Mouse (Mus musculus) layer of hippocampus, adult 9-11 months (tissue): ENCODE measurements around the gene Kctd2.

Experiments used
- DNase-seq: peaks from one replicate; pipeline ENCODE4 v3.0.0; 2022

Gene Kctd2

DNA sequence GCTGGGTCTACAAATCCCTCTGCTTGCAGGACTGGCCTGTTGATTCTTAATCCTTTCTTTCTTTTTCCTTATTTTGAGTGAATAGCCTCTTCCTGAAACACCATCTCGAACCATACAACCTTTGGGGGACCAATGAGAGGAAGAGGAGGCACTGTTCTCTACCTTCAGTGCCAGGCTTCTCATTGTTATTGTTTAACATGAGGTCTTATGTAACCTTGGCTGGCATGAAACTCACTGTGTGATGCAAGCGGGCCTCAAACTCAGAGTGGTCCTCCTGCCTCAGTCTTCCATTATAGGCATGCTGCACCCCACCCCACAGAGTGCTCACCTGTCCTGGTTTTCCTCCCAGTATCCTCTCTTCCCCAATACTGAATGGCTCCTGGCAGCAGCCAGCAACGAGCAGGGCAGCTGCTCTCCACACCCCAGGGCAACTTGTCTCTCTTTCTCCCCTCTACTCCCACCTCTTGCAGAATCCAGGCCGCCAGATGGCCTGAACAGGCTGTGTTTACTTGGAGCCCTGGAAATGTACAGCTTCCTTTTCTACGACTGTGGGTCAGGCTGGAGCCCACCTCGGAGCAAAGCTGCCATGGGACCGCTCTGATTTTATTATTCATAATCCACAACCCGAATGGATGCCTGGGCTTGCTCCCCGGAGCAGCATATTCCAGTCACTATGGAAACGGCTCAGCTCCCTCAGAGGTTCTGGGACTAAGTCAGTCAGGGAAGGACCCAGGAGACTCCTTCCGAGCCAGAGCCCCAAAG, 19.1 kb upstream of the Kctd2 start:
- peak; percentile 73 for DNase-seq

- DNase-seq, result peak; percentile 81
Observed at GRCm38 (mm10) chr11:115403338-115404124, 16.4 kb upstream of the Kctd2 start, which contains the start of gene Mrpl58. Mrpl58 (plus strand) TSS chr11:115403752.

- DNase-seq, result no peak
Observed at GRCm38 (mm10) chr11:115405723-115406122, 14.2 kb upstream of the Kctd2 start.

- no peak for DNase-seq
Observed at GRCm38 (mm10) chr11:115406858-115407401, 13.0 kb upstream of the Kctd2 start.

- DNase-seq, result no peak
Observed at GRCm38 (mm10) chr11:115408266-115408920, 11.5 kb upstream of the Kctd2 start.

GRCm38 (mm10) chr11:115409556-115409955, 10.4 kb upstream of the Kctd2 start:
- no peak for DNase-seq

GRCm38 (mm10) chr11:115420336-115421190, 635 bp downstream of the Kctd2 start:
- DNase-seq, result peak; percentile 65

DNA sequence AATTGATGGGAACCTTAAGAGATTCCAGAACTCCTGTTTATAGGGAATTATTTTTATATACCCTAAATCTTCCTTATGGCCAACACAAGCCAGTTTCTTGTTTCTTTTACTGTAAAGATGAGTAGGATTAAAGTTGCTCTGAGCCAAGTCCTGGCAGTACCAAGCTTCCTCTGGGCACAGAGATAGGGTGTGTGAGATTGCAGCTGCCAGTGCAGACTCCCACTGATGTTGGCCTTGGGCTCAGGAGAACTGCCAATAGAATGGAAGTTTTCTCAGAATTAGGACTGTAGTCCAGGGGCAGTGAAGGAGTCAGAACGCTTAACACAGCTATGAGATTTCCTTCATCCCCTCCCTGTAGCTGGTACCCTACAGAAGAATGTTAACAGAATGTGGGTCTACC, 1.4 kb downstream of the Kctd2 start:
- DNase-seq, result no peak

- DNase-seq, result no peak
Observed at GRCm38 (mm10) chr11:115421972-115422371, 2.0 kb downstream of the Kctd2 start.

DNA sequence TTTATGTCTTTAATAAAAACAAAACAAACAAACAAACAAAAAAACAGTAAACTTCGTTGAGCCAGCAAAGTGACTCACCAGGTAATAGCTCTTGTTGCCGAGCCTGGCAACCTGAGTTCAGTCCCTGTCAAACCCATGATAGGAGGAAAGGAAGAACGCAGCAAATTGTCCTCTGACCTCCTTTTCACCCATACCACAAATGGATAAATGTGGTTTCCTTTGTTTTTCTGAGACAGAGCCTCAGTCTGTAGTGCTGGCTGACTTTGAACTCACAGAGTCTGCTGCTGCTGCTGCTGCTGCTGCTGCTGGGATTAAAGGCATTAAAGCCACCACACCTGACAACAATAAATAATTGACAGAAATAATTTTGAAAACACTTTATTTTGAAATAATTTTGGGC, 3.2 kb downstream of the Kctd2 start:
- DNase-seq, result no peak

GRCm38 (mm10) chr11:115424666-115425065, 4.7 kb downstream of the Kctd2 start:
- no peak for DNase-seq

- no peak for DNase-seq
Observed at GRCm38 (mm10) chr11:115425671-115426070, 5.7 kb downstream of the Kctd2 start.

GRCm38 (mm10) chr11:115427482-115428331, 7.8 kb downstream of the Kctd2 start:
- peak; percentile 76 for DNase-seq

DNA sequence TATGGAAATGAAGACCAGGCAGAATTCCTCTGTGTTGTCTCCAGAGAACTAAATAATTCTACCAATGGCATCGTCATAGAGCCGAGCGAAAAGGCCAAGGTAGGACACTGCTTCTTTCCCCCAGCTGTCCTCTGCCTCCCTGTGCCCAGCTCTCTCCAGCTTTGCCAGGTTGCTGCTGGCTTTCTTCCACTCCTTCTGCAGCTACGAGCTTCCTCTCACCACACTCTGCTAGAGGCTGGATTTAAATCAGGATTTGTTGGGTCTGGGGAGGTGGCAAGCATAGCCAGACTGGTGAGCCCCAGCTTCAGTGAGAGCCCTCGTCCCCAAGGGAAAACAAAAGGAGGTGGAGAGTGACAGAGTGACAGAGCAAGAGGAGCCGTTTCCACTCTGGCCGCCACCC, 9.4 kb downstream of the Kctd2 start:
- DNase-seq, result no peak

- DNase-seq, result no peak
Observed at GRCm38 (mm10) chr11:115430561-115430960, 10.6 kb downstream of the Kctd2 start.

- DNase-seq, result no peak
Observed at GRCm38 (mm10) chr11:115432814-115433213, 12.9 kb downstream of the Kctd2 start.

GRCm38 (mm10) chr11:115433342-115433741, 13.4 kb downstream of the Kctd2 start:
- no peak for DNase-seq

DNA sequence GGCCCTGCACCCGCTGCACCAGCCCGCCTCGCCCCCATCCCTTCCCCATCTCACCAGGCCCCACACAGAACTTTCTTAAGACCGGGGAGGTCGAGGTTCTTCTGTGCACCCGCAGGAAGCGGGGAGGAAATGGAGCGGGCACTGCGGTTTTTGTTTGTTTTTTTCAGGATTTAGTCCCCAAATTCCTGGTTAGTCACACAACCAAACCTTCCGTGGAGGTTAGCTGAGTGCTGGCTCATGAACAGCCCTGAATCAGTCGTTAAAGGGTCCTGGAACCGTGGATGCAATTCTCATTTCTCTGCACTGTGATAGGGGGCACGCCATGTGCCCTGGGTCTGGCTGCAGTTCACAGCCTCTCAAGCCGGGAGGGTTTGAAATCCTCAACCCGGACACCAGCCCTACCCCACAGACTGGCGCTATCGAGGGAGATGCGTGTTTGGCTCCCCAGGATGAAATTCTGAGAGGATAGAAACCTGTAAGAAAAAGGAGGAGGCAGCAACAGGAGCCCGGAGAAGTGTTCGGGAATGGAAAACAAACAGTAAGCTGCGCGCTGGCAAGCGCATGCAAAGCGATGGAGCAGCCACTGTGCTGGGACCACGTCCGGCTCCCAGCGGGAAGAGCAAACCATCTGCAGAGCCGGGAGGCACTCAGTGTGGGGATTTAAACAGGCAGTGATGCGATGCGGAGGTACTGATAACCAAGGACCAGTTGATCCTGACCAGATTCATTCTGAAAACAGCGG, 15.8 kb downstream of the Kctd2 start:
- DNase-seq, result no peak

GRCm38 (mm10) chr11:115437571-115438122, 17.7 kb downstream of the Kctd2 start:
- peak; percentile 52 for DNase-seq

DNA sequence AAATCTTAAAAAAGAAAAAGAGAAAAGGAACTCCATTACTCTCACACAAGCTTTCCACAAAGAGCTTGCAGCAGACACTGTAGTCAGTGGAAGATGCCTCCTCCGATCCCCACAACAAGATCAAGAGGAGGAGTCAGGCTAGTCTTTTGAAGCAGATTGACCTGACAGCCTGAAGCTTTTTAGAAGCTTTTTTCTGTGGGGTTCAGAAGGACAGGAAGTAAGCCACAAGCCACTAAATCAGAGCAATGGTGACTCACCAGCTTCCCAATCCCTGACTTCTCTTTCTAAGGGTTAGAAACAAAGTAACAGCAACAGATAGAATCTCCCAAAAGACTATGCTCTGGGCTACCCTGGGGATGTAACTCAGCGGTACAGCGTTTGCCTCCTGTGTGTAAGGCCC, 19.4 kb downstream of the Kctd2 start:
- DNase-seq, result no peak
